Mouse (Mus musculus): ENCODE measurements at regions not wholly inside any gene's neighbourhood (a gene's known extent, or its start where the extent isn't known, plus 50 kb on each side); places are given as distances from the start of the nearest gene placed in this dataset.

DNA sequence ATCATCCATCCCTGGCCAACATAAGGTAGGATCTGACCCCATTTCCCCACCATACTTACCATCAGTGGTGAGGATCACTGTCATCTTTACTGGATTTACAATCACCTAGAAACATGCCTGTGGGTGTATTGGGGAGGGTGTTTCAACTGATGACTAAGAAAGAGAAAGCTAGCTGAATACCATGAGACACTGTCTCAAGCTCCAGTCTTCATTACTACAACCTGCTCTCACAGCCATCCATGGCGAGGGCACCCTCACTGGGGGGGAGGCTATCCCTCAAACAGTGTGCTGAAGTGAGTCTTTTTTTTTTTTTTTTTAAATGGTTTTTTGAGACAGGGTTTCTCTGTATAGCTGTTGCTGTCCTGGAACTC lies 154.9 kb downstream of the Qrsl1 start:
- TF ChIP-seq EP300 (IDR thresholded peaks at IDR 0.05; ENCODE audit: low read depth) (no peak), CTCF (IDR thresholded peaks at IDR 0.05; ENCODE audit: low read depth) (no peak)
